Mouse (Mus musculus) midbrain, embryonic 11.5 days (tissue): ENCODE results near the gene Ptgr2. TPM values are rescaled to one million over a fixed set of nuclear protein-coding genes. Genes with fewer than 3 reads are reported as not detected.

ENCODE experiments used
- polyA plus RNA-seq: library from polyadenylated mRNA; unstranded; fragments of >200 nt; fragmentation: Nextera tagmentation; extraction: Ambion mirVana; gene quantifications from 2 replicates; pipeline ENCODE4 v1.2.1, GENCODE M21; 2014

Ptgr2 gene
- polyA plus RNA-seq, 1 experiment from 2014 or later, result 18.6 TPM

Other genes with a start within 250 kb of the Ptgr2 start
- gene Acot4, start 246.9 kb upstream of the Ptgr2 start, polyA plus RNA-seq, result 0.10 and 0.22 TPM in 2 replicates
- not detected in 2 replicates for gene Gm49366, start 246.3 kb upstream of the Ptgr2 start, polyA plus RNA-seq
- gene Acot3, start 233.1 kb upstream of the Ptgr2 start, polyA plus RNA-seq, result 0.18 and 0.39 TPM in 2 replicates
- gene Acot5, start 215.9 kb upstream of the Ptgr2 start, polyA plus RNA-seq, result not detected in 2 replicates
- gene Acot6, start 184.6 kb upstream of the Ptgr2 start, polyA plus RNA-seq, result 1.2 and 1.6 TPM in 2 replicates
- 4.9 and 5.4 TPM in 2 replicates for gene Dnal1, start 170.9 kb upstream of the Ptgr2 start, polyA plus RNA-seq
- gene Pnma1, start 136.7 kb upstream of the Ptgr2 start, polyA plus RNA-seq, result 3.4 and 3.8 TPM in 2 replicates
- gene Elmsan1, start 66.4 kb upstream of the Ptgr2 start, polyA plus RNA-seq, result 3.4 and 3.9 TPM in 2 replicates
- gene Zfp410, start 31.6 kb downstream of the Ptgr2 start, polyA plus RNA-seq, result 121 and 122 TPM in 2 replicates
- gene Coq6, start 76.4 kb downstream of the Ptgr2 start, polyA plus RNA-seq, result 42.0 and 42.6 TPM in 2 replicates
- 7.3 and 10.0 TPM in 2 replicates for gene Fam161b, start 76.6 kb downstream of the Ptgr2 start, polyA plus RNA-seq
- 8.8 and 9.3 TPM in 2 replicates for gene Entpd5, start 123.8 kb downstream of the Ptgr2 start, polyA plus RNA-seq
- gene Bbof1, start 123.8 kb downstream of the Ptgr2 start, polyA plus RNA-seq, result 0.70 and 0.81 TPM in 2 replicates
- gene Rnf113a2, start 132.0 kb downstream of the Ptgr2 start, polyA plus RNA-seq, result 28.0 and 30.8 TPM in 2 replicates
- gene Aldh6a1, start 165.8 kb downstream of the Ptgr2 start, polyA plus RNA-seq, result 25.5 and 26.9 TPM in 2 replicates
- 42.2 and 45.7 TPM in 2 replicates for gene Lin52, start 166.2 kb downstream of the Ptgr2 start, polyA plus RNA-seq